Mouse (Mus musculus): ENCODE results near the gene Rgl1. TPM values are rescaled to one million over a fixed set of nuclear protein-coding genes. Genes with fewer than 3 reads are reported as not detected.

Rgl1 gene
- total RNA-seq, 2 experiments from 2014 or later = 70.8 to 73.7 TPM

DNA sequence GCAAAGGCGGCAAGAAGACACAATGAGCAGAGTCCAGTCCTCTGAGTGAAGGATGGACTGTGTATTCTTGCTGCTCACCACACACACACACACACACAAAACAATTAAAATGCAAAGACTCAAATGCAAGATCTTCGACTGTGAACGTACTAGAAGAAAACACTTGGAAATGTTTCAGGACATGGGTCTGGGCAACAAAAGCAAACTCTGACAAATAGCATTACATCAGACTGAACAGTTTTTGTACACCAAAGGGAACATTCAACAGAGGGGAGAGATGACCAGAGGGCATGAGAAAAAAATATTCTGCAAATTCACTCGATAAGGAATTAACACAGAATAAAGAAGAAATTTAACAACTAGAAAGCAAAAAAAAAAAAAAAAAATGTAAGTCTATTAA lies 52.2 kb downstream of the Rgl1 start:
- DNase-seq = no peak

DNA sequence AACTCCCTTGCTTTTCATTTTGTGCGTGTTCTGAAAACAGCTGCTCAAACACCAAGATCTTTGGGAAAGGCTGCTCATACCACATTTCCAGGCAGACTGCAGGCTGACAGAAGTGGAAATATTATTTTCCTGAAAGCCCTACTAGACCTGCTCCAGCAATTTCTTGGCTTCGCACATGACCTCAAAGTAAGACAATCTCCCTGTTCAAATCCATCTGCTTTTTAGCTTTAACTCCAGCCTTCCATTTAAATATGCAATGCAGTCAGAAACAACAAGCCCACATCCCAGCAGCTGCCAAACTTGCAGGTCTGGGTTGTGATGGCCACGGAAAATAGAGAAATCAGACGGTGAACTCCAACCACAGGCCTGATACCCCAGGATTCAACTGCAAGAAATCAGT lies 55.1 kb downstream of the Rgl1 start:
- no peak for DNase-seq

DNA sequence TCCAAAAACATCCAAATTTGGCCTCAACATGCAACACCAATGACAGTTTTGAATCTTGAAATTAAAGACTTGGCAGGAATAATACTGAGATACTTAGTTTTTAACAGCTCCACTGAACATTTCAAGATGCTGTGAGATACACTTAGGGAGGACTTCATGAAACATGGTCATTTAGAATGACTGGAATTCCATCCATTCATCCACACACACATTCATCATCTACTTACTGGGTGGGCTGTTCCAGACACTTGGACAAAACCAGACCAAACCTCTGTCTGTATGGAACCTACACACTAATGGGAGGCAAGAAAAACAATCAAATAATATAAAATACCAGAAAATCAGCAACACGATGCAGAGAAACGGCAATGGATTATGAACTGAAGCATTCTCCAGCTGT lies 58.6 kb downstream of the Rgl1 start:
- no peak for DNase-seq

DNA sequence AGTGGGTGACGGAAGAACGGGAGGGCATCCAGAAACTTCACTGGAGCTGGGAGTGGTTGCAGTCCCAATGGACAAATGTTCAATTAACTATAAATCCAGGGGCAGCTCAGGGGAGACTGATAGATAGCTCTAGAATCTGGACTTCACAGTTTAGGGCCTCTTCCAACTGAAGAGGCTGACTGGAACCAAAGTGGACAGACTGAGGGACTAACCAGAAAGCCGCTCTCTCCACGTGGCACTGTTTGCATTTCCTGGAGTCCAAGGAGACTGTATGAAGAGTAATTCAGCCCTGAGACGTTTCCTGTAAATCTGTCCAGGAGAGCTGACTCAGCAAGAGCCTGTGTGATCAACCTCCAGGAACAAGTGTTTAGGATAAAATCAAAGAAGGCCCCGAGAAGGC lies 62.2 kb downstream of the Rgl1 start:
- DNase-seq = no peak

DNA sequence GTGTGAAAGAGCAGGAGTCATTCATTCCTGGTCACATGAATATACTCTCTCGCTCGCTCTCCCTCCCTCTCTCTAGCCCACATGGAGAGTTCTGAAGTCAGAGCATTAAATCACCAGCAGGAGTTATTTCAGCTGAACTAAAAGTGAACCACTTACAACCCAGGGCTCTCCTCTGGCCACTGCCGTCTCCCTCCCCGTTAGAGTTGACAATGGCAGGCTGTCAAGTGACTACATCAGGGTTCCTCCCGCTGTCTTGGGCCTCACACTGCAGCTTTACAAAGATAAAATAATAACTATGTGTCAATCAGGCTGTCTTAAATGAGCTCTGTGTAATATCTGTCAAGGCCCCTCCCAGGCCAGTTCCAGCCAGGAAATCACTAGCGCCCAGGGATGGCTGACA lies 63.2 kb downstream of the Rgl1 start:
- peak; percentile 67 for DNase-seq

DNA sequence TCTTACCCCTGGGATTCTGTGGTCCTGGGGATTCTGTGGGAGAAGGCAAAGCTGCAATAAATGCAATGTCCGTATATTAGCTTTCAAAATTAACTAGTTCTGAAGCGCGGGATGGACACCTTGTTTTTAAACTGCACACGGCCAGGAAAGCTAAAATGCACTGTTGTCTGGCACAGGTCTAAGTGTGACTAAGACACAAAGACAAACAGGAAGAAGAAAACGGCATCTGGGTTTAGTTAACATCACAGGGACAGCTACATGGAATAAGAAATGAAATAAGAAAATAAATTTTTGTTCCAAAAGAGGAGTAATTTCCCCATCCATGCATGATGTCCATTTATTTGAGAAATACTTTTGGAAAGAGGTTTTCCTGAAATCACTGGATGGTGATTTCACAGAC lies 65.1 kb downstream of the Rgl1 start:
- no peak for DNase-seq

DNA sequence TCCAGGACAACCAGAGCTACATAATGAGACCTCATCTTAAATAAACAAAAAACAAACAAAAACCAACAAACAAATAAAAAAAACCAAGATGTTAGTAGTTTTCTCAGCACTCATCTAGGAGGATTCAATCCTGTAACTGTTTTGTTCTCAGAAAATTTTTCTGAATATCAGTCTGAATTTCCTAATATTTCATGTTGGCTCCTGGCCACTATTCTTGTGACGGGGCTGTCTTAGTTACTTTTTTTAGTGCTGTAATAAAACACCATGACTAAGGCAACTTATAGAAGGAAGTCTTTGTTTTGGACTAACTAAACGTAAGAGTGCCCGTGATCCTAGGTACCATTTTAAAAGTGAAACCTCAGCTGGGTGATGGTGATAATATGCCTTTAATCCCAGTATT lies 68.8 kb downstream of the Rgl1 start:
- no peak for DNase-seq

DNA sequence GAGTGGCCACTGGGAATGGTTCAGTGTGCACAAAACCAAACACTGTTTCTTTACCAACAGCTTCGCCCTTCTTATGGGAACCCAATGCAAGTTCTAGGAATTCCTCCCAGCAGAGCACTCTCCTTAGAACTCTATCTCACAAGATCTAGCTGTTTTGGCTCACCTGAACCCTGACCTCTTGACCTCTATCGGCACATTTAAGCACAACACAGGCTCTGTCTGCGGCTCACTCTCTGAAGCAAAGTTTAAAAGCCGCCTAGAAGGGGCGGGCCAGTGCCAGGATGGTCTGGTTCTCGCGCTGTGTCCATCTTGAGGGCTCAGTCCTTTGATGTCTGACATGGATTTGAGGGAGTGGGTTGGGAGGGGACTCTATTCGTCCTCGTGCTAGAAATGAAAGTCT lies 70.7 kb downstream of the Rgl1 start:
- no peak for DNase-seq

DNA sequence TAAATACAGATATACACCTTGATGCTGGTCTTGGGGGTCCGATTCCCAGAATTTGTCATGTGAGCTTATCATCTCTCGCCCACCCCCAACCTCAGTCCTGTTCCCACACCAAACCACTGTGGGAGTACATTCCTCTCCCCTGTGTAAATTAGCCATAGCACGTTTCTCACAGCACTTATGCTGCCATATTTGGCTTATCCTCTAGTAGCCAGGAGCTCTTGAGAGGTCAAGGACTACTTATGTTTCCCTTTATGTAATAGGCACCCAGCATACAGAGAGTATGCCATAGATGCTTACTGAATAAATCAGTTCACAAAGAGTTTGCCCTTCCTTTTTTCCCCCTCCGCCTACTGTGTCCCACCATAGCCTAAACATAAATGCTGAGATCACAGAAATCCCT lies 76.2 kb downstream of the Rgl1 start:
- no peak for DNase-seq

DNA sequence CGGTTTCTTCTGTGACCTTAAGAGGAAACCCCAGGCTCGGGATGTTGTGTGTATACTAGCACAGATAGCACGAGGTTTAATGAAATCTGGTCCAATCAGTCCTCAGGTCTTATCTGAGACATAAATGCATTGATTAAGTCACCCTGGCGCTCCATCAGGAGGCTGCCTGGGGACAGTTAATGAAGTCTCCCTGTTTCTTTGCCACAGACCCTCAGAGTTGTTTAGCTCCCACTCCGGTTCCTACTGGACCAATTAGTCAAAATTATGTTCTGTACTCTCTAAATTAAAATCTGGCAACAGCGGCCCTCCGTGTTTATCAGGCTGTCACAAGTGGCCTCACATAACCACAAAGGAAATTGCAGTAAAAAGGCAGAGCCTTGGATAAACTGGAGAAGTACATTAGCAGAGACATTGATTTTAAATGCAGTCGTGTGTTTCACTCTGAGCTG lies 78.4 kb downstream of the Rgl1 start:
- DNase-seq = no peak

DNA sequence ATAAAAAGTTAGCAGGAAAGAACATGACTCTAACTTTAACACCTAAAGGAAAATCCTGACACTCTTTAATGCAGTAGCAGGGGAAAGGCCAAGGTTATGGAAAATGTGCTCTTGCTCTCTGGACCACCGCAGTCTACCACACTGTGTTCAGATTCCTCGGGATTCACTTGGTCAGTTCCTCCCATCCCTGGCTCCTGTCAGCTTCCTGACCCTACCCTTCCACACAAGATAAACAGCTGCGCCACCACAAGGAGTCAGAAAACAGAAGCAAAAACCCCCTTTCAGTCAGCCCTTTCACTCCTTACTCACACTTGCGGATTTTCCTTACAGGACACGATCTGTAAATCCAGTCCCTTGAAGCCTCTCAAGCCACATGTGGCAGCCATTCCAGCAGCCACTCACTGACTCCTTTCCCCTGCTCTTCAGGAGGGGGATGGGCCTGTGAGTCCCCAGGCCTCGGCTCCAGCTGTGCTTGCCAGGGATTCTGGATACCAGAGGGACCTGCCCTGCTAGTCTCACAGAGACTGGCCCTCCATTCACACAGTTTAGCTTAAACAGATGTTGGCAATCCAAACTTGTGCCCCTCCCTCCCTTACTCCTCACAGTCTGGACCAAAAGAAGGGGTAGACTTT lies 78.9 kb downstream of the Rgl1 start:
- peak; percentile 69 for DNase-seq

DNA sequence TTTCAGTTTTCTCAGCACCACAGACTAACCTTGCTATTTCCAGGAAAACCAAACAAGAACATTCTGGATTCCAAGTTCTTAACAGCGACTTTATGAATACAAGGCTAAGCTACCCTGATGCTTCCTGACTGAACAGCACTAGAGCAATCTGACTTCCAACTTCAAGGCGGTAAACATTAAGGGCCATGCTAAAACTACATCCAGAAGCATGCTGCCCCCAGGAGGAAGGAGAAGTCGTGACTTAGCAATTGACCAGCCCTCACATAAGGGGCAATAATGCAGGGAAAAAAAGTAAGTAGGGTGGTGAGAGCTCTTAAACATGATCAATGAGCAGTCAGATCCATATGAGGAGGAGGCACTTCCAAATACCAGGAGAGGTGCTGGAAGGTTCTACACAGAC lies 80.6 kb downstream of the Rgl1 start:
- no peak for DNase-seq

DNA sequence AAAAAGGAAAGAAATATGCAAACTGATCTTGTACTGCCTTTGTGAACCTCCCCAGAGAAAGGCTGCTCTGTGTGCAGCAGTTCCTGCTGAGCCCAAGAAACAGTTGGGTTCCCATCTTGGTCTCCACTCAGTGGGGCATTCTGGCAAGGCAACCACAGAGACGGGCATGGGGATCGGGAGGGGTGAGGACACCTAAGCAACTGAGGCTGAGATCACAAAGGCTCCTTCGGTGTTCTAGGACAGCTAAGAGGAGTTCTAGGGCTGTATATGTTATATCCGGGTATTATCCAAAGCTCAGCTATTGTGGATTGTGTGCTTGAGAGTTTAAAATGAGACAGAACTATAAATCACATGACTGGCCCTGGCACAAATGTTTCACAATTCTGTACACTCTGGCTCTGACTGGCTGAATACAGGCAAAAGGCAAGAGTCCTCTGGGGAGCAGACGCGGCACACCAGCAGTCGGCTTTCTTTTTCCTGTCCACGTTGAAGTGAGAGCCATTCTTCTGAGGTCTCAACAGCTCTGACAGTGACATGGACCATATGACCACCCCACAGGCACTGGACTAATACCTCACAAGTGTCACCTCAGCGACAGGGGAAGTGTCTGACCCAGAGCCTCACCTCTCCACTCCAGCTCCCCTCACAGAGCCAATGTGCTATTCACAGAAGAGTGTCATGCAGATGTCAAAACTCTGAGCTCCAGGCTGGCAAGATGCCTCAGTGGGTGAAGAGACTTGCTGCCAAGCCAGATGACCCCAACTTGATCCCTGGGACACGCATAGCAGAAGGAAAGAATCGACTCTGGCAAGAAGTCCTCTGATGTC lies 83.6 kb downstream of the Rgl1 start:
- peak; percentile 82 for DNase-seq

DNA sequence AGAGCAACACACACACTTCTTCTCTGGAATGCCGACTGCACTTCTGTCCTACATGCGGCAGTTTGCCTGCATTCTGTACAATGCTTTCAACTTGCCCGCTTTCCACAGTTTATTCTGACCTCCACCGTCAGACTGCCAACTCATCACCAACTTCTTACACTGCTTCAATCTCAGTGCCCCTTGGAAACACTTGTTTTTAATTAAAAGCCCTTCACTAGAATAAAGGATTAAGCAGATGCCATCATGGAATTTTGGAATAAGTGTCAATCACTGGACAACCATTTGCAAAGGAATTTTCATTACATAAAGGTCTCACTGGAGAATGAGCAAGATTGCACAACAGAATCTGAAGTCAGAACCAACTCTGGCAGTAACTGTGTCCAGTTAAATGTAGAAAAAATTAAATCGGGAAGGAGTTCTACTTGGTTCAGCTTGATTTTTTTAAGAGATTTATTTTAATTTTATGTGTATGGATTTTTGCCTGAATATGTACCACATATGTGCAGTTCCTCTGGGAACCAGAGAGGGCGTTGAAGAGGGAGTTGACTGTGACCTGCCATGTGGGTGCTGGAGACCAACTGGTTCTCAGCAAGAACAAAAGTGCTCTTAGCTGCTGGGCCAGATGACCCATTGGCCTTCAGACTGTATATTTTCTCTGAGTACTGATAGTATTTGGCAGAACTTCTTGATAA lies 84.3 kb downstream of the Rgl1 start:
- peak; percentile 44 for DNase-seq

DNA sequence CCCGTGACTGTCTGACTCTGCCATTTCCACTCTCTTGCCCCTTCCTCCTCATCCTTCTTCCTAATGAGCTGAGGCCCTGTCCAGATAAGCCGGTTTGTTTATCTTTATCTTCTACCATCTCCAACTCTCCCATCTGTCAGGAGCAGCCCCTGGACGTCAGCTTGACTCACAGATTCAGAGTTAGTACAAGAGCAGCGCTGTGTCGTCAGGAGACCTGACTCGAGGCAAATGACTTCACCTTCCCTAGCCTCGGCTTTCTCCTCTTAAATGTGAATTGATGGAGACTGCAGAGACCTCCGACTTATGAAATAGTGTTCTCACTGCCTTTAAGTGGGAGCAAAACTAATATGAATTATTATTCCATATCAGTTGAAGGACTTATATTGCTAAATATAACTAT lies 85.0 kb downstream of the Rgl1 start:
- no peak for DNase-seq

DNA sequence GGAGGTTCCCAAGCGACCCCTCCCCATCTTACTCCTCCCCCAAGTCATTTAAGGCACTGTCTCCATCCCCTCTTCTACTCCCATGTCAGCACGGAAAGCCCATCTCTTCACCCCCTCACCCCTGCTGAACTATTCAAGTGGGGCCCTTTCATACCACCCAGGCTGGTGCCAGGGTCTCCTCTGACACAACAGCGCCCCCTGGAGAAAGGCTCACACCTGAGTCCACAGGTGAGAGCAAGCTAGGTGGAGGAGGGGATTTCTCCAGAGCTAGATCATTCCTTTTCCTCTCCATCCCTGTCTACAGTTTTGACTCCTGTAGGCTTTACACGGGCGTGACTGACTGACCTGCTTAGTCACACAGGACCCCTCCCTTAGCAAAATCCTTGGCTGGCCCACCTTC lies 87.7 kb downstream of the Rgl1 start:
- peak; percentile 60 for DNase-seq

DNA sequence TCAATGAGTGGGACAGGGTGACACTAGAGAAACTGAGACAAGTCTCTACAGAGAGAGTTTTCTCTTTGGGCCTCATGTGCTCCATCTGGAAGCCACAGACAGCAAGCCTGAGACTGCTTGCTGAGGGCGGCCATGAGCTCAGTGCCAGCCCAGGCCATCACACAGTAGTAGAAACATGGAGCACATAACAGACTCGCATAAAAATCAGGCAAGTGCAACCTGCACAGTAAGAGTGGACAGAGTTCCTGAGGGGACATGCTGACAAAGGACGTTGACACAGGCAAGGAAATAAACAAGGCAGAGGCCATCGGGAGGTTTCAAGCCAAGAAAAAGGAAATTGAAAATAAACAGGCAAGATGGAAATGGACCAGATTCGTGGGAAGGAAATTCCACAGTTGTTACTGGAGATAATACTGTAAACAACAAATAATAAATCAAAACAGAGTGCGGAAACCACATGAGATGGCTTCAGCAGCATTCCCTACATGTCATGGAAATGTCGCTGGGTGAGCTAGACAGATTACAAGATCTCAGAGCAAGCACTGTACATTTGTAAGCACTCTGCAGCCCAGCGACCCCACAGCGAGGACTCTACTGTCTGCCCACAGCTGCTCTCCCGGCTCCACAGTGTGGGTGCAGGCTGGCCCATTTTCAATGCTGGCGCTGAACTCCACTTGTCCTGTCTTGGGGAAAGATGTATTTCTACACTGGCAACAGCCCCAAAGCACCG lies 88.5 kb downstream of the Rgl1 start:
- no peak for DNase-seq

DNA sequence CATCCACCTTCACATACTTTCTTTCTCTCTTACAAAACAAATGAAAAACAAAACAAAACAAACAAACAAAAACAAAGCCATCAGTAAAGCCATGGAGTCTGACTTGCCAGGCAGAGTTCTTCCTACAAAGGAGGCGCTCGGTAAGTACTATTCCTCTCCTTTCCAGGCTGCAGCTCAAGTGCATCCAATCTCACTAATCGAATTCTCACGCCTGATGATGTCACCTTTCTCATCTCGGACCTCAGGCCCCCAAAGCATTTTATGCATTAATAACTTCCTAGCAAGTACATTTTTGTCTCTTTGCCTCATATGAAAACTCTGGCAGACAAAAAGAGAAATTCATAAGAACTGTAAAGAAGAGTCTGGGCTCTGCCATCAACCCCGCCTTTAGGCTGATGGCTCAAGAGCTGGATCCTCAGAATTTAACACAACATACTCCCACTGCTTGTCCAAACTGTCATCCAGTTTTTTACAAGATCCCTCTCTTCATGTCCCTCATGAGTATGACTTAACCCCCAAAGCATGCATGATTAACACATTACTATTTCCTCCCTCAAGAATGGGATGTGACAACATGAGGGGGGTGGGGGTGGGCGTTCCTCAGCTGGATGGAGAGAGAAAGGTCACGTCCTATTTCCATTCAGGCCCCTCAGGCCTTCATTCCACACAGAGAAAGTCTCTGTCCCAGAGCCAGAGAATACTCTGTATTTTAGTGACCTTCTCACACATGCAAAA lies 96.5 kb downstream of the Rgl1 start:
- DNase-seq = peak; percentile 24

DNA sequence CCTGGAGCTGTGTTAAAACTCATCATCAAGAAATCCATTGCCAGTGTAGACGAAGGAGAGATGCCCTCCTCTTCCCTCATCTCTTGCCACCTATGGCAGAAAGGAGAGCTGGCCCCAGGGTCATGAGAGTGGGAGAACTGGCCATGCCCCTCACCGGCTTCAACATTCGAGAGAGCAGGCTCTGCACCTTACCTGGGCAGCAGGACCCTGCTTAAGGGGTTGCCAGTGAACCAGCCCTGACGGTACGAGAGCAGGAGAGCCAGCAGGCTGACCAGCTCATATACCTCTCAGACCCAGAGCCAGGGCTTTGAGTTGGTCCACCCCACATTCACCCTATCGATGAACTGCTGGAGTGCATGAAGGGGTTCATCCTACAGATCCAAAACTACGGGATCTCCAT lies 105.7 kb downstream of the Rgl1 start:
- DNase-seq = no peak

DNA sequence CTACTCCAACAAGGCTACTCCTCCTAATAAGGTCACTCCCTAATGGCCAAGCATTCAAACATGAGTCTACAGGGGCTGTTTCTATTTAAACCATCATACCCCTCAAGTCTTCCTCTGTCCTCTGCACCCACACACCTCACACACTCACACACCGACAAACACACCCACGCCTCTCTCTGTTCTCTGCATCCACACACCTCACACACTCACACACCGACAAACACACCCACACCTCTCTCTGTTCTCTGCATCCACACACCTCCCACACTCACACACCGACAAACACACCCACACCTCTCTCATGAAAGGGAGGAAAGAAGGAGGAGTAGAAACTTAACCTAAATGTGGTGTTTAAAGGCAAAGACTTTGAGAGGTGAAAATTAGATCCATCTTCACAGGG lies 106.2 kb downstream of the Rgl1 start:
- DNase-seq = no peak

DNA sequence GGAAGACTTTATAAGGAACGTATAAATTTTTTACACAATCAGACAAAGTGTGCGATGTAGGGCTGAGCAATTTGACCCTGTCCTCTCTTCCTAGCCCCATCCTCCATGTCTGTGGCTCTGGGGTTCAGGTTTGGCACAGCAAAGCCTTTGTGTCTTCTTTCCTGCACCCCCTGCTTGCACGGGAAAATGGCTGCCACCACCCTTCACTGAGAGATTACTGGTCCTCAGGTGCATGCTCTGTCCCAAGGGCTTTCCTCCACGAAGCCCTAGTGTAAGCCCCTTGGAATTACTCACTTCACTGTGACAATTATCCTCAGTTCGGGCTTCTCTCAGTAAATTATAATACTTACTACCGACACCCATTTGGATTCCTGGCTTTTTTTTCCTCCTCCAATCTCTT lies 109.5 kb downstream of the Rgl1 start:
- DNase-seq = no peak

DNA sequence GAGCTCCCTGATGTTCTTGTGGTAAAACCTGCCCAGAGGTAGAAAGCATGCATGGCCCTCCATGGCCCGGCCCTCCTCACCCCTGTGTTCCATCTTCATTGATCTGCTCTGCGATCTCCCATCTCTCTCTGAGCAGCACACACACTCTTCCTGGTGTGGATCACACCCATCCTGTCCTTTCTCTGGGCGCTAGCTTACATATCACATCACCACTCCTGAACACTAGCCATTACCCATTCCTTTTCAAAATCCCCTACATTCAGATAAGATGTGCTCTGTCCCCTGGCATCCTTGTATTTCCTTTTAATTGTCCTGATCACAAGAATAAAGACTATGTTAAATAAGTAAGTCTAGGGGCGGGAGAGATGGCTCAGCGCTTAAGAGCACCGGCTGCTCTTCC lies 111.3 kb downstream of the Rgl1 start:
- DNase-seq = no peak
